Mouse (Mus musculus) mesoderm, embryonic 11.5 days (tissue): ENCODE measurements around the gene Ttc21a.

ENCODE experiments used
- DNase-seq: peaks from one replicate; pipeline ENCODE4 v3.0.0-alpha.2; 2012; ENCODE audit warnings: low read depth, low spot score

Gene Ttc21a

DNA sequence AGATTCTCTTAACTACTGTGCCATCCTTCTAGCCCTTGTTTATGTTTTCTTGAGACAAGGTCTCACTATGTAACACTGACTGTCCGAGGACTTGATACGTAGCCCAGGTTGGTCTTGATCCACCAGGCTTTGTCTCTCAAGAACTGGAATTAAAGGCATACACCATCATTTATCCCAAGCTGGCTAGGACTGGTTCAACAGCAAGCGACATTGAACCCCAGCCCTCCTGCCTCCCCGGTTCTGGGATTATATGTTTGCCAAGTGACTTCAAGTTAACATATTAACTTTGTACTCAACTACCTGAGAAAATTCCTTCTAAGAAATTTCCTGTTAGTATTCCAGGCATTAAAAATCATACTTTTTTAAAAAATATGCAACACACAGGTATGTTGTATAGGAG, 37.9 kb downstream of the Ttc21a start:
- no peak for DNase-seq

DNA sequence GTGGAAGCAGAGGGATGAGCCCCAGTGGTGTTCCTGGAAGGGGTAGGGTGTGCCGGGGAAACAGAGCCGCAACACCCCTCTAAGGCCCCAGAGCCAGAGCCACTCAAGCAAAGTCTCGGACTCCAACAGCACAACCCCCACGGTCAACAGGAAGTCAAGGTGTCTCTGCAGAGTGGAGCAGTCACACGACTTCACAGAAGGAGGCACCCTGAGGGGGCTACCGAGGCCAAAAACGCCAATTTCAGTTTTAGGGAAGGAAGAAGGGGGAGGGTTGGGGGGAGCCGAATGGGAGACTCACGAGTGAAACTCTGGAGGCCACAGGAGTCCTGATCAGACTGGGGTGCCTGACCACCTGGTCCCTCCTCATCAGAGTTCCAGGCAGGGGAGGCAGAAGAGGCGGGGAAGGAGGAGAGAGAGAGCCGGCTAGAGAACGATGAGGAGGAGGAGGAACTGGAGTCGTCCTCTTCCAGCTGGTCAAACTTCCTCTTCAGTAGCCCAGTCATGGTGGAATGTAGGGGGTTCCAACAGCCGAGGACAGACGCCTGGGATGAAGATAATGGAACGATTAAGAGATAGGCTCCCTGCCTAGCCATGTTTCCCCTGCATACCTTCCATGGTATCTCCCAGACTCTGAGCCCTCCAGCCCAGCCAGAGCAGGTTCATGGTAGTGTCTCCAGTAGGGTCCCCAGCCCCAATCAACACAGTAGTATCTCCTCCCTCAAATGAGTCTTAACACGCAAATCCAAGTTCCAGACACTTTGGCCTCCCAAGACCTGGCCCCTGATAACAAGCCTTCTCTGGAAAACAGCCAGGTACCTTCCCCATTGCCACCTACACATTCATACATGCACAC, 39.5 kb downstream of the Ttc21a start:
- DNase-seq, result no peak

DNA sequence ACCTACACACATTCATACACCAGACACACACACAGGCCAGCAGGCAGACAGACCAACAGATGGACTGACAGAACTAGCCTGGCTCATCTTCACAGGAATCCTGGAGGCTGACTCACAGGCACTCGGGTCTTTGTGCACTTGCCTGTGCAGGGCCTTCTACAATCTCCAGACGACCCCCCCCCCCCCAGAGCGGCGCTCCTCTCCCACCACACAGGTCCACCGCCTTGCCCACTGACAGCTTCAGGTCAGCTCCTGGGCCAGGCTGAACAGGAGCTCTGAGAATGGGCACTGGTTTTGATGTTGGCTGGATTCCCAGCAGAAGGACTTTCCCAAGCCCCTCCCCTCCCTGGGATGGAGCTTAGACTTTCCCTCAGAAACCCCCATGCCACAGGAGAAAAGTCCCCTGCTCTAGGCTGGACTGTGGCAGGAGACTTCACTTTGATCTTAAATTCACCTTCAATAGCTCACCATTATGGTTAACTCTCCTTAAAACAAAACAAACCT, 40.2 kb downstream of the Ttc21a start:
- no peak for DNase-seq

- no peak for DNase-seq
These were observed 40.9 kb downstream of the Ttc21a start for GRCm38 (mm10) chr9:119978151-119978810.

GRCm38 (mm10) chr9:119978811-119979441, 41.5 kb downstream of the Ttc21a start:
- DNase-seq, result no peak

GRCm38 (mm10) chr9:119979749-119980148, 42.3 kb downstream of the Ttc21a start:
- DNase-seq, result no peak

DNA sequence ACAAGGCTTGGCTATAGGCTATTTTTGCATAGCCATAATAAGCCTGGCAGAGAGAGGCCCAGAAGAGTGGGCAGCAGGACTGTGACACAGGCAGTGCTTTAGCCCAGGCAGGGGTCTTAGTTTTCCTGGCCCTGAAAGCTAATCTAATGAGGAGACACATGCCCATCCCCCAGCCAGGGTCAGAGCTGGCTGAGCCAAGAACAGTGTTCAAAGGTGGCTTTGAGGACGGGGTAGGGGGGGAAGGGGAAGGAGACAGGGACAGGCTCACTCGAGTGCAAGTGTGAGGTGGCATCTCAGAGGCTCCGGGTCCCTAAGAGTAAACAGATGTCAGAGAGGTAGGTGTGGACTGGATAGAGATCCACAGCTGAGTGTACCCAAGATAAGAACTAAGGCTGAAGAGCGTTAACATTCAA, 43.4 kb downstream of the Ttc21a start:
- DNase-seq, result no peak

GRCm38 (mm10) chr9:119981183-119982179, 44.1 kb downstream of the Ttc21a start:
- DNase-seq, result peak; percentile 83

DNA sequence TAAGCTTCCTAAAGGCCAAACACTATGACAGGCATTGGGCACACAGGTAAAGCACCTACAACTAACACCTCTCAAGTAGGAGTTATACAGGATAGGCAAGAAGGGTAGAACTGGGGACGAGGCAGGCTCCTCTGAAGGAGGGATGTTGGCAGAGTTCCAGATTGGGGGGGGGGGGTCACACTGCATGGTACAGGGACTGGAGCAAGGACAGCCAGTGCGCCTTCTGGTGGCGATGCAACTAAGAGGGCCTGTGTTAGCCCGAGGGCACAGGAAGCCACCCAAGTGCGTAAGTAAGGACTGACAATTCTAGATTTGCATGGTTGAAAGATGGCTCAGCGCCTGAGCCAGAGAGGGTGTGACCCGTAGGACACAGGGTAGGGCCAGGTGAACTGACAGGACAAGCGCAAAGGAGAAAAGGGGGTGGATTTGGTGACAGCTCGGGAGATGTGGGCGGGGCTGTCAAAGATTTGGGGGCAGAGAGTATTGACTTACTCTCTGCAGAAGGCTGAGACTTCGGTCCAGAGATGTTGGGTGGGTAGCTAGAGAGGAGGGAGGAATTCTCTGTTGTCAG, 44.9 kb downstream of the Ttc21a start:
- peak; percentile 51 for DNase-seq

DNA sequence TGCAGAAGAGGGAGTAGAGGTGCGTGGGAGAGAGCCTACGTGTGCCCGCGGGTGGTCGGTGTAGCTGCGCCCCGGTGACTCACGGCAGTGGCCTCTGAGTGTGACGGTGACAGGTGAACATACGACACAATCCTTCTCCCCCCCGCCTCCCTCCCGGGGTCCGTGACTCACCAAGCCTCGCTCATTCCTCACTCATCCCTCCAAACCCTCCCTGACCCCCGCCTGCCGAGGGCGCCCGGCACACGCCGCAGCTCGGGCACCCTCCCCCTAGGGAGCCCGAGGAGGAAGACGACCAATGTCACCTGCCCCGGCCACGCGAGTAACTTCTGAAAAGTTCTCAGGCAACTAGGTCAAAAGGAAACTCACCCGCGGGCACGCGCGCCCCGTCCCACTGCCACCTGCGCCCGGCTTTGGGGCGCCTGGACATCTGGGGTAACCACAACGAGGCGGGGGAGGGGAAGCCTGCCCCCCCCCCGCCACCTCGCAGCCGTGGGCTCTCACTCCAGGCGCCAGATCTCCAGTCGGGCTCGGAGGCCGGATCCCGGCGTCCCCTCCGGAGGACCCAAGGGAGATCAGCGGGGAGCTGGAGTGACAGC, 45.6 kb downstream of the Ttc21a start:
- DNase-seq, result no peak

GRCm38 (mm10) chr9:119983585-119984535, 46.5 kb downstream of the Ttc21a start:
- DNase-seq, result peak; percentile 74

- peak; percentile 48 for DNase-seq
These were observed 47.2 kb downstream of the Ttc21a start, which contains the start of gene Csrnp1 for GRCm38 (mm10) chr9:119984536-119985011. TSS of gene Csrnp1 (minus strand) at chr9:119984658.

GRCm38 (mm10) chr9:119985881-119986574, 48.6 kb downstream of the Ttc21a start:
- DNase-seq, result peak; percentile 54

- no peak for DNase-seq
These were observed 50.9 kb downstream of the Ttc21a start for GRCm38 (mm10) chr9:119988304-119988703.

- no peak for DNase-seq
These were observed 53.9 kb downstream of the Ttc21a start for GRCm38 (mm10) chr9:119991310-119991709.

DNA sequence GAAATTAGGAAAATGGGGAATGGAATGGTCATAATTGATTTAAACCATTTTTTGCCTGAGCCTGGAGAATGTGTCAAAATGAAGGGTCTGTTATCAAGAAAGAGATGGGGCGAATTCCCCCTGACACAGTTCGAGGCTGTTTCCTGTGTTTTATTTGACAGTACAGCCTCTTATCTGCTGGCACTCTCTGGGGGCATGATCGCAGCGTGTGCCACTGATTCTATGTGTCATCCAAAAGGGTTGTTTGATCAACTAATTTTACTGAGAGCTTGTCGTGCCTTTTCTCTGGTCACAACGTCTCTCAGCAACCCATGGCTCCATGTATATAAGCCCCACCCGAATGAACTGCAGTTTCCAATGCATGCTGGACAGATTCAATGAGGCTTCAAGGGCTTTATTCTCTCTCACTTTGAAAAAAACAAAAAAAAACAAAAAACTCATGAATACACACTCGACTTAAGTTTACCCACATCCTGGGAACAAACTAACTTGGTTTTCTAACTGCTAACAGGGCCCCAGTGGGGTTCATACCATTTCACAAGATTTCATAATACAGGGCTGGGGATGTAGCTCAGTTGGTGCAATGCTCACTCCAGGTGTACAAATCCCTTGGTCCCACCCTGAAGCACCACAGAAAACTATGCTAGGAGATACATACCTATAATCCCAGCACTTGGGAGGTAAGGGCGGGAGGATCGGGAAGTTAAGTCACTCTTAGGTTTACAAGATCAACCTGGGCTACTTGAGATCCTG, 55.9 kb downstream of the Ttc21a start:
- DNase-seq, result no peak

DNA sequence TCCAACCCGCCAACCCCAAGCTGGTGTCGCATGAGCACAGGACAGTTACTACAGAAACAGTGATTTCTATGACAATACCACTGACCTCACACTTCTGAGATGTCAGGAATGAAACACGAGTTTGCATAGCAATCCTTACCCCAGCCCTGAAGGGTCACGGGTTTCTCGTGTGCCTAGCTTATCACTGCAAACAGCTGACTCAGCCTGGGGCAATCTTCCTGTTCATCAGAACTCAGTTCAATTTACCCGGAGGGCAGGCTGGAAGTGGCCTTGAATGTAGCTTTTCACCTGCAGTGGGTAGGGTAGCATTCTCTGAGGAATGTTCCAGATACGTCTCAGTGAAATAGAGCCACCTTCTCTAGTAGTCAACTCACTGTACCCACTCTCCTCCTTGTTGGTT, 56.8 kb downstream of the Ttc21a start:
- no peak for DNase-seq

DNA sequence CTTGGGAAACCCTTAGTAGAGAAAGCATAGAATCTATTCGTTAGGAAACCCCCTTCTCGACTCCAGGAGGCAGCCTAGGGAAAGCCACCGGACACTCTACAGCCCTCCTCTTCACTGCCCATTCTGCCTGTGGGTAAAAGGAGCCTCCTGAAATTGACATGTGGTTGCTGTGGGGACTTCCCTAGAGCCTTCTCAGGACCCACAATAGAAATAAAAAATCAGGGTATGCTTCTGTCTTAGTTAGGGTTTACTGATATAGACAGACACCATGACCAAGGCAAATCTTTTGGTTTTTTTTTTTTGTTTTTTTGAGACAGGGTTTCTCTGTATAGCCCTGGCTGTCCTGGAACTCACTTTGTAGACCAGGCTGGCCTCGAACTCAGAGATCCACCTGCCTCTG, 58.7 kb downstream of the Ttc21a start:
- DNase-seq, result no peak
